Mouse (Mus musculus) liver, adult 2 months (tissue): ENCODE measurements around the gene Phactr2.

Experiments used
- CTCF ChIP-seq: fragments of 200-500 bp; IDR thresholded peaks from 2 replicates; pipeline ENCODE4 v1.5.1; 2011; ENCODE audit warnings: low read depth, low read length, control low read depth
- POLR2A ChIP-seq: fragments of 200-500 bp; IDR thresholded peaks from 2 replicates; pipeline ENCODE4 v1.6.1; 2011; ENCODE audit warnings: low read length, control low read depth; ENCODE audit not compliant: insufficient read depth; ENCODE audit errors: extremely low read depth

- no peak for TF ChIP-seq CTCF
- TF ChIP-seq POLR2A, result no peak
These were observed 110.5 kb downstream of the Phactr2 start for GRCm38 (mm10) chr10:13363499-13364285.
